Mouse (Mus musculus): ENCODE measurements around the gene Atat1.
"Not testable (repeated sequence)": the region's sequence is repeated elsewhere in the genome, so short reads cannot be mapped to it uniquely, and the experiment has no call there.

The Atat1 gene

GRCm38 (mm10) chr17:35909919-35910369, at the start of gene Atat1:
Gene Atat1 (minus strand): TSS chr17:35910075.
- peak; percentile 96 for DNase-seq (ENCODE audit: low spot score)

- no peak for DNase-seq (ENCODE audit: low spot score)
Observed at GRCm38 (mm10) chr17:35958533-35959223, 48.8 kb upstream of the Atat1 start.

DNA sequence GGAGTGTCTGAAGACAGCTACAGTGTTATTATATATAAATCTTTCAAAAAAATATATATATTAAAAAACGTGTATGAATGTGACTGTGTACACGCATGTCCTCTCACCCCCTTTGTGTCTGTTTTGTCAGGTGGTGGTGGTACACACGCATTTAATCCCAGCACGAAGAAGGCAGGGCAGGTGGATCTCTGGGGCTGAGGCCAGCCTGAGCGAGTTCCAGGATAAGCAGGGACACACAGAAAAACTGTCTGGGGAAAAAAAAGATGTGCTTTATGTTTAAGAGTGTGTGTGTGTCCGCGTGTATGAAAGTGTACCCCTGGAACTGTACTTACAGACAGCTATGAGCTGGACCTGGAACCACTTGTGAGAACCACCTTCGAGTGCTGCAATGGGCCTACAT, 44.8 kb upstream of the Atat1 start:
- no peak for DNase-seq (ENCODE audit: low spot score)

DNA sequence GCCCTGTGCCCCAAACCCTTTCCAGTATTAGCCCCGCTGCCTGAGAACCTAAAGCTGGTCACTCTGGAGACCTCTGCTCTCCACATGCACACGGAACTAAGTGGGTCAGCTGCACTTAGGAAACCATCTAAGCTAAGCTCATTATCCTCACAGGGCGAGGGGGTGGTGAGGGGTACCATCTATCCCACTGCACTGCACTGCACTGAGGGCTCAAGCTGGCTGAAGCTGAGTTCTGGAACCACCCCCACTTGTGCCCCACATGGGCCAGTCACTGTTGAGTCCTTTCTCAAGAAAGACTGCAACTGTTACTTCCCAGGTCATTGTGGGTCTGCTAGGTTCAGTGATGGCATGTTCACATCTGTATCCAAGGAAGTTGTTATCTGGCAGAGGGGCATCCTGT, 42.7 kb upstream of the Atat1 start:
- not testable (repeated sequence) for DNase-seq (ENCODE audit: low spot score)

DNA sequence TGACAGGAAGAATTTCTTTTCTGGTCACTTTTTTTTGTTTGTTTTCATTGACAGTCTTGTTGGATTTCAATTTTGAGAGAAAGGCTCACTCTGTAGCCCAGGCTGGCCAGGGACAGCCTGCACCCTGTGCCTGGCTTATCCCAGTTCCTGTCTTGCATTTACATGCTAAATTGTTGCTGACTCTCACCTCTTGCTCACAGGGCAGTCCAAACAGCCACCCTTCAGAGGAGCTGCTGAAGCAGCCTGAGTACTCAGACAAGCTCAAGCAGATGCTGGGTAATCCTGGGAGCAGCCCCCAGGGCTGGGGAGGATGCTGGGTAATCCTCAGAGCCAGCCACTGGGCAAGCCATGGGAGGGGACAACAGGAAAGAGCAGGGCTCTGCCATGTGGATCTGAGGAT, 41.1 kb upstream of the Atat1 start:
- not testable (repeated sequence) for DNase-seq (ENCODE audit: low spot score)

DNA sequence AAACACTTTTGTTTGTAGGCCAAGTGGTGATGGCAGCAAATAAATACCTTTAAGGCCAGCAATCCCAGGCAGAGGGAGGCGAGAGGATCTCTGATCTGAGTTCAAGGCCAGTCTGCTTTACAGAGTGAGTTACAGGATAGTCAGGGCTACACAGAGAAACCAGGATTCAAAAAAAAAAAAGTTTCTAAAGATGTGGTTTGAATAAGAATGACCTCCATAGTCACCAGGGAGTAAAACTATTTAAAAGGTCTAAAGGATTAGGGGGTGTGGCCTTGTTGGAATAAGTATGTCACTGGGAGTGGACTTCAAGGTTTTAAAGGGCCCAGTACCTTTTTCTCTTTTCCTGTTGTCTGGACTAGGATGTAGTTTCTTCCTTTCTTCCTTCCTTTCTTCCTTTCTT, 30.1 kb upstream of the Atat1 start:
- no peak for DNase-seq (ENCODE audit: low spot score)

- DNase-seq (ENCODE audit: low spot score) = no peak
Observed at GRCm38 (mm10) chr17:35939108-35939507, 29.2 kb upstream of the Atat1 start.

GRCm38 (mm10) chr17:35937700-35938348, 27.9 kb upstream of the Atat1 start:
- no peak for DNase-seq (ENCODE audit: low spot score)

GRCm38 (mm10) chr17:35935763-35936162, 25.9 kb upstream of the Atat1 start:
- DNase-seq (ENCODE audit: low spot score) = not testable (repeated sequence)

DNA sequence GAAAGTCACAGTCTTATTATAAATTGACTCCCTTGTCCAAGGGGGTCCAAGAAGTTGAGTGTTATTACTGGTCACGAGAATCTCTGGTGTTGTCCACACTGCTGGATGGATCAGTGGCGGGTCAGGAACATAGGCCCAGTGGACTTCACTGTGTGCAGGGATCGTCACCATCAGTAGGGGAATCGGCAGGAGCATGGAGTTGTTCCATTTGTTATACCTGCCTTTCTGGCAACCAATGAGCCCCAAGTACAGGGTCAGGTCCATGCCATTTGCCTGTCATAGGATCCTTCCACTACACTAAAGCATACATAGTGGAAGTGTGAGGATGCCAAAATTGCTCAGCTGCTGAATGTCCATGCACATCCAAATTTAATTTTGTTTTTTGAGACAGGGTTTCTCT, 22.7 kb upstream of the Atat1 start:
- DNase-seq (ENCODE audit: low spot score) = no peak

- no peak for DNase-seq (ENCODE audit: low spot score)
Observed at GRCm38 (mm10) chr17:35930627-35931026, 20.8 kb upstream of the Atat1 start.

DNA sequence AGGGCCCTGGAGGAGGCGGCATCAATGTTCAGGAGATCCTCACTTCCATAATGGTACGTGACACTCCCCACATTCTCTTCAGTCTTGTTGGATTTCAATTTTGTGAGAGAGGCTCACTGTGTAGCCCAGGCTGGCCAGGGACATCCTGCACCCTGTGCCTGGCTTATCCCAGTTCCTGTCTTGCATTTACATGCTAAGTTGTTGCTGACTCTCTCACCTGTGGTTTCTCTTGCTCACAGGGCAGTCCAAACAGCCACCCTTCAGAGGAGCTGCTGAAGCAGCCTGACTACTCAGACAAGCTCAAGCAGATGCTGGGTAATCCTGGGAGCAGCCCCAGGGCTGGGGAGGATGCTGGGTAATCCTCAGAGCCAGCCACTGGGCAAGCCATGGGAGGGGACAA, 19.7 kb upstream of the Atat1 start:
- DNase-seq (ENCODE audit: low spot score) = no peak

GRCm38 (mm10) chr17:35927471-35927870, 17.6 kb upstream of the Atat1 start:
- no peak for DNase-seq (ENCODE audit: low spot score)

- DNase-seq (ENCODE audit: low spot score) = no peak
Observed at GRCm38 (mm10) chr17:35923281-35923680, 13.4 kb upstream of the Atat1 start.

DNA sequence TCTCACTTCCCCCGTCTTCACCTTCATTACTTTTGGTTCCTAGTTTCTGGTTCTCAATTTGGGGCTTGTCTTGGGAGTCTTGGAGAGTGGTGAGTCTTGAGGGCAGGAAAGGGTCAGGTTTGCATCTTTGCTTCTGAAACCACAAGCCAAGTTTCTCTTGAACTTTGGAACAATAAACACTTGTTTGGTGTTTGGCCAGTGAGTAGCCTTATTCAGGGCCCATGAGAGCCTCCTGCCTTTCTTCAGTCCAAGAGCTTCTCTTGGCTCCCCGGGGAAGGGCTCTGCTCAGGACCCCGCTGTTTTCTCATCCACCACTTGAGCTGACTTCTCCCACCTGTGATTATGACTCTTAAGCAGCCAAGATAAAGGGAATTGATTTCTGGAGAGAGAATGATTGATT, 12.7 kb upstream of the Atat1 start:
- no peak for DNase-seq (ENCODE audit: low spot score)

- DNase-seq (ENCODE audit: low spot score) = no peak
Observed at GRCm38 (mm10) chr17:35921710-35922109, 11.8 kb upstream of the Atat1 start.

DNA sequence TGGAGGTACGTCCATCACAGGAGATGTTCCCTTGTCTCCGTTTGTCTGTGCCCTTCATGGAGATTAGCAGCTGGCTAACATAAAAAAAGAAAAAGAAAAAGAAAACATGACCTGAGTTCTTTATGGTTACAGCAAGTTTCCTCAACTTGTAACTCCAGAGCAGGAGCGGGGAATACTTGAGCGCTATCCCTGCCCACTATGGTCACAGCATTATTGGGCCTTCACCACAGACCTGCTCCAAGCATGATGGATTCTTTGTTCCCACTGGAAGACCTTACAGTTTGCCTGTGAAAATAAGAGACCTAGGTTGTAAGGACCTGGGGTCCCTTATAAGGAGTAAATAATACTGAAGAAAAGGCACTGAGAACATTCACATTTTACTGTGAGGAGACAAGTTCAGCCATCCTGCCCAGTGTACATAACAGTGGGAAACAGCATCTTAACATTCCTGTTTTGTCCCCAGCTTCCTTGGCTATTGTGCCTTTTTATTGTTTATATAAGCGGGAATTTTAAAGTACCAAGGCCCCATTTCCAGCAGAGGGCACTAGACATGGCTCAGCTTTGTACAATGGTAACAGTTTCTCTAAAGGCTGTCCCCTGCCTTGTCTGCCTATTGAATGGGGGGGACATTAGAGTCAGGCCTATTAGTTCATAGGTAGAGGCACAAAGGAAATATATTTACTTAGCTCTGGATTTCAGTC, 11.1 kb upstream of the Atat1 start:
- no peak for DNase-seq (ENCODE audit: low spot score)

DNA sequence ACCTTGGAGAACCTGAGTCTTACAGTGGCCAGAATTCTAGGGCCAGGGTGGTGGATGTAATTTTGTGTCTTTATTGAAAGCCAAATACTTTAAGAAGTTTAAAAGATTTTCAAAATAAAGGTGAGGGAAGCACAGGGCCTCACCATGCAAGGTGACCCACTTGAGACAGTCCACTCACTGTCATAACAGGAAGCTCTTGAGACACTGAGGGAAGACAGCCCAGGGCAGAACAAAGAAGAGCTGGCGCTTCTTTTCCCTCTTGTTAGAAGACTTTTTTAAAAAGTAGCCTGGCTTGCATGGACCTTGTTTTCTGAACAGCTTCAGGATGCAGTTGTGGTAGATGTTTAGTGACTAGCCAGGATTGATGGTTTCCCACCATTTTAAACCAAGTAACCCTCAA, 10.5 kb upstream of the Atat1 start:
- DNase-seq (ENCODE audit: low spot score) = no peak

DNA sequence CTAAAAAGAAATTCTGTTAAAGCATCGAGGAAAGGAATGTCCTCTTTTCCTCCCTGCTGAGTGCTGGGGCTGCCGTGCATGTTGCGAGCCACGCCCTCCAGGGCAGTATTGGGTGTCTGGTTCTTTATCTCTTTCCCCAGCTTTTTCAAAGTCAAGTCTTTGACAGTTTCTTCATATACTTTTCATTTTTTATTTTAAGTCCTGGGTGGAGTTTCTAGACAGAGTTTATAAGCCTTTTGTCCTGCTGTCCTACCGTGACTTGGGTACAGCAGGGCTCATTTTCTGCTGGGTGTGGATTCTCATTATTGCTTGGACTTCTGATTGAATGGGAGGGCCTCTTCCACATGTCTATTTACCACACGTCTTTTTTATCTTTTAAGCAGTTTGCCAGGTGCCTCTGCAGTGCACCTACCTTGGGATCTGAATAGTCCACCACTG, 10.0 kb upstream of the Atat1 start:
- no peak for DNase-seq (ENCODE audit: low spot score)

DNA sequence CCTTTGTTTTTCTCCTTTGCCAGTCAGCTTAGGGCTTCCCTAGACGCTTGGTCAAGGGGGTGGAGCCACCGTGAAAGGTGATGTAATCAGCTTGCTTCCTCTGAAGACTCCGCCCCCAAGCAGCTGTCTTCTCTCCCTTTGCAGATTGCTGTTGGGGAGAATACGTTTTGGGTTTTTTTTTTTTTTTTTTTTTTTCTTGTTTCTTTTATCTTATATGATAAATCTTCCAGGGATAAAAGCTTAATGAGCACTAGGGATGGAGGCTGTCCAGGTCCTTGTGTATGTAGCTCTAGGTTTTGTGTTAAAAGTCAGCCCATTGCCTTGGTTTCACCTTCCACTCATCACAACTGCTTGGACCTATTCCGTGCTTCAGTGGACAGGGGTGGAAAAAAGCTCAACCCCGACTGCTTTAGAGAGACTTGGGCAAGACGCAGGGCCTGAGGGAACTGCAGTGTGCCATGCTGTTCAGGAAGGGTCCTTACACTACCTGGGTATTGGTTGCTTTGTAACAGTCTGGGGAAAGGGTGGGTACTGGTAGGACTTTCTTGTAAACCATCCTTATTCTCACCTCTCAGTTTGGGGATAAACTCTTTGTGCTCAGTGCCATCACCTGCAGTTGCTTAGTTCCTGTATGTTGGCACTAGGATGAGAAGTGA, 9.3 kb upstream of the Atat1 start:
- peak; percentile 84 for DNase-seq (ENCODE audit: low spot score)

- no peak for DNase-seq (ENCODE audit: low spot score)
Observed at GRCm38 (mm10) chr17:35918276-35919059, 8.6 kb upstream of the Atat1 start.
